Mouse (Mus musculus) A20 (cell line): ENCODE data around the gene Hist1h2ao.
"Not testable (repeated sequence)": the region's sequence is repeated elsewhere in the genome, so short reads cannot be mapped to it uniquely, and the experiment has no call there.

Experiments
- DNase-seq: peaks from one replicate; pipeline ENCODE4 v3.0.0-alpha.2; 2011; ENCODE audit warnings: low read depth, low spot score

The Hist1h2ao gene

GRCm38 (mm10) chr13:21811074-21811473 is 809 bp downstream of the Hist1h2ao start:
- DNase-seq = not testable (repeated sequence)

DNA sequence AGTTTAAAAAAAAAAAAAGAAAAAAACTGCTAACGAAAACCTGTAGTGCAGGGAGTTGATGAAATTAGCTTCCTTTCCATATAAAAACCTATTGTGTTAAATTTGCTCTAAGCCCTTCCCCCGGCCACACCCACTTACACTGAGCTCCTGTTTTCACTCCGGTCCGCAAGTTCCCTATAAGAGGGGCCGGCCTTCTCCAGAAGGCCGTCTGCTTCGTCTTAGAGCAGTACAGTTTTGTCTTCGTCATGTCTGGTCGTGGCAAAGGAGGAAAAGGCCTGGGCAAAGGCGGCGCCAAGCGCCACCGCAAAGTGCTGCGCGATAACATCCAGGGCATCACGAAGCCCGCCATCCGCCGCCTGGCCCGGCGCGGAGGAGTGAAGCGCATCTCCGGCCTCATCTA is 1.3 kb downstream of the Hist1h2ao start, which contains the start of gene Hist1h4m:
Gene Hist1h4m (plus strand): TSS at position 208 of the 400 bp plus-strand sequence.
- DNase-seq = not testable (repeated sequence)

DNA sequence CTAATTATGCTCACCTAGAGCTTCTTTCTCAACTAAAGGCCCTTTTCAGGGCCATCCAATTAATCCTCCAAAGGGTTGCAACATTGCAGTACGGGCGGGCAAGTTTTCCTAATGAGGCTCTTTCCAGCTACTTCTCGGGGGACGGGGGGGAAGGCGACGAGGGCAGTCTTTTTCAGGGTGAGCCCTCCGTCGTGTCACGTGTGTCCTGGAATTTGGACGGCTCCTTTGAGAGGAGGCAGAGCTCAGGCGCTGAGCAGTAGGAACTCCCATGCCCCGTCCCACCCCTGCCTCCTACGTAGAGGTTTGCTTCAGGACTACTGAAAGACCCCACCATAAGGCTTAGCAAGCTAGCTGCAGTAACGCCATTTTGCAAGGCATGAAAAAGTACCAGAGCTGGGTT is 1.8 kb downstream of the Hist1h2ao start:
- not testable (repeated sequence) for DNase-seq

GRCm38 (mm10) chr13:21820082-21820890 is 10.0 kb downstream of the Hist1h2ao start:
- not testable (repeated sequence) for DNase-seq

DNA sequence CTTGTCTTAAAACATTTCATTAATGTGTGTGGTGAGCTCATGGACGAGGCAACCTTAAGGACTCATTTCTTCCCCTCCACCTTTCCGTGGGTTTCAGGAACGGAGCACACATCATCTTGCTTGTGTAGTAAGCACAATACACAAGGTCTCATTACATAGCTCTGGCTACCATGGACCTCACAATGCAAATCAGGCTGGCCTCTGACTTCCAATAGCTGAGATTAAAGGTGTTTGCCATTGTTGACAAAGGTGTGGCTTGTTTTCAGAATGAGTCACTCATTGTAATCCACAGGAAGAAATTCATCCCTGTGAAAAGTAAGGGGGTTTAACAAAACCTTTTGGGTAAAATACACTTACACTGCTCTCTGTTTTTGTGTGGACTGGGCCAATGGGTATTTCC is 18.2 kb downstream of the Hist1h2ao start:
- DNase-seq = no peak

- no peak for DNase-seq
Measured at GRCm38 (mm10) chr13:21830344-21830743, 20.1 kb downstream of the Hist1h2ao start.

DNA sequence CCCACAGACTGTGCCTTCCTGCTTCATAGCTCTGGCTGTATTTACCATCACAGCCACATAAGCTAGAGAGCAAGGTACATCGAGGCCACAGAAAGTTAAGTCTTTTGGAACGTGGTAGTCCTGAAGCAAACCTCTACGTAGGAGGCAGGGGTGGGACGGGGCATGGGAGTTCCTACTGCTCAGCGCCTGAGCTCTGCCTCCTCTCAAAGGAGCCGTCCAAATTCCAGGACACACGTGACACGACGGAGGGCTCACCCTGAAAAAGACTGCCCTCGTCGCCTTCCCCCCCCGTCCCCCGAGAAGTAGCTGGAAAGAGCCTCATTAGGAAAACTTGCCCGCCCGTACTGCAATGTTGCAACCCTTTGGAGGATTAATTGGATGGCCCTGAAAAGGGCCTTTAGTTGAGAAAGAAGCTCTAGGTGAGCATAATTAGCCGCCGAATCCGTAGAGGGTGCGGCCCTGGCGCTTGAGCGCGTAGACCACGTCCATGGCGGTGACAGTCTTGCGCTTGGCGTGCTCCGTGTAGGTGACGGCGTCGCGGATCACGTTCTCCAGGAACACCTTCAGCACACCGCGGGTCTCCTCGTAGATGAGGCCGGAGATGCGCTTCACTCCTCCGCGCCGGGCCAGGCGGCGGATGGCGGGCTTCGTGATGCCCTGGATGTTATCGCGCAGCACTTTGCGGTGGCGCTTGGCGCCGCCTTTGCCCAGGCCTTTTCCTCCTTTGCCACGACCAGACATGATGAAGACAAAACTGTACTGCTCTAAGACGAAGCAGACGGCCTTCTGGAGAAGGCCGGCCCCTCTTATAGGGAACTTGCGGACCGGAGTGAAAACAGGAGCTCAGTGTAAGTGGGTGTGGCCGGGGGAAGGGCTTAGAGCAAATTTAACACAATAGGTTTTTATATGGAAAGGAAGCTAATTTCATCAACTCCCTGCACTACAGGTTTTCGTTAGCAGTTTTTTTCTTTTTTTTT is 21.4 kb downstream of the Hist1h2ao start, which contains the start of gene Hist1h4n:
Gene Hist1h4n (minus strand): TSS at position 779 of the 977 bp plus-strand sequence.
- DNase-seq = not testable (repeated sequence)

- not testable (repeated sequence) for DNase-seq
Measured at GRCm38 (mm10) chr13:21833461-21833860, 23.2 kb downstream of the Hist1h2ao start, which contains the start of the genes Hist1h2ap and Hist1h2br. Gene Hist1h2ap (minus strand): TSS chr13:21833507. Gene Hist1h2br (plus strand): TSS chr13:21833743.

GRCm38 (mm10) chr13:21840508-21840907 is 30.2 kb downstream of the Hist1h2ao start:
- not testable (repeated sequence) for DNase-seq

GRCm38 (mm10) chr13:21846356-21846755 is 36.1 kb downstream of the Hist1h2ao start:
- DNase-seq = not testable (repeated sequence)

DNA sequence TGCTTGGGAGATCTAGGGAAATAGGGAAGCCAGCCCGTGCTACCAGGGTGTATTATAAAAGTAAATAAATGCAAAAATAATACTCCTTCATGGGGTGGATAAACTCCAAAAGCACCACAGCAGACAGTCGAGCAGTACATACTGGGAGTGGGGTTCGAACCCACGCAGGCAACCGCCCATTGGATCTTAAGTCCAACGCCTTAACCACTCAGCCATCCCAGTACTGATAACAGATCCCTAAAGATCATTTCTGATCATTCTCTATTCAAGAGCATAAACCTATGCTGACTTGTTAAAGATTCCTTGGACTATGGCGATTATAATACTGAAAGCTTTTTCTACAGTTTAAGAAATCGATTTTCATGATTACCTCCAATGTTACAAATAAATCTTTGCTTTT is 37.6 kb downstream of the Hist1h2ao start:
- no peak for DNase-seq

GRCm38 (mm10) chr13:21850696-21851095 is 40.4 kb downstream of the Hist1h2ao start:
- DNase-seq = not testable (repeated sequence)

DNA sequence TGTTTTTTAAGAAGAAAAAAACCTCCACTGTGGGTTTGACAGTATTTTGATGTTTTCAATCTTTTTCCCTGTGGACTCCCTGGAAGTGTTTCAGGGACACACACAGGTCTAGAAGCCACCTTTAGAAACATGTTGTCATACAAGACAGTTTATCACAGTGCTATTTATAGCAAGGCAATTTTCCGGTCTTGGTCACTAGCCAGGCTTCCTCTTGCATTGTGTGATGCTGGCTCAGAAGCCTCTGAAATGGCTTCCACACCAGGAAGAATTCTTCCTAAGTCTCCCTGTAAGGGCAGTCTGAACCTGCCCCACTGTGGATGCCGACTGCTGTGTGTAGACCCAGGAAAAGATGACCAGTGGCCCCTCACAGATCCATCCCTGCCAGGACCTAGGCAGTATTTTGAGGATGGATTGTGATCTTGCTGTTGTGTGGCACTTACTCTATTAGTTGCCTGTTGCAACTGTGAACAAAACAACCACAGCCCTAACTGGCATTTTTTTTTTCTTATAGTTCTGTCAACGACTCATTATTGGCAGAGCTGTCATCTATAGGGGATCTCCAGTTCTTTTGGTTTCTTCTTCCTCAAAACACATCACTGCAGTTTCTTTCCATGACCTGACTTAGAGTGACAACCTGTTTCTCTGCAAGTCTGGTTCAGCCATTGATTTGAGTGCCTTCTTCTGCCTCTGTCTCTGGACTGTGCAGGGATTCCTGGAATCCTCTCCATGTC is 42.1 kb downstream of the Hist1h2ao start:
- DNase-seq = peak; percentile 58

GRCm38 (mm10) chr13:21855146-21855545 is 44.9 kb downstream of the Hist1h2ao start:
- DNase-seq = peak; percentile 89

GRCm38 (mm10) chr13:21855698-21856162 is 45.5 kb downstream of the Hist1h2ao start:
- peak; percentile 81 for DNase-seq
